Mouse (Mus musculus) right cerebral cortex, postnatal 4 days (tissue): ENCODE measurements around the gene Krt23.

Experiments used
- DNase-seq: peaks from one replicate; pipeline ENCODE4 v3.0.0-alpha.2; 2022

Gene Krt23

DNA sequence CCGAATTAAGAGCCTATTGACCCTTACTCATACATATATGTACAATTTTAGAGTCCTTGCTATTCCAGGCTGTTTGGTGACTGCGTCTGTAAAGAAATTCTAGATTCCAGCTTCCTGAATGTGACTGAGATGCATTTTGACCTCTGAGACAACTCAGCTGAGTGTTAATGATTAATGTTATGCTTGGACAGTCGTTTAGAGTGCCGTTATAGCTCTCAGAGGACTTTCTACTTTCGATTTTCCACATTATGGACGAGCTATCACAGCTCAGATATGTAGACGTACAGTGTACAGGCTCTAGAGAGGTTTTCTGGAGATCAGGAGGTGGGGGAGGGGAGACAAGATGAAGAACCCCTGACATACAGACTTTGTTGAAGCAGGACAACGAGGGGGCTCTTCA lies 51.7 kb downstream of the Krt23 start:
- DNase-seq = no peak

DNA sequence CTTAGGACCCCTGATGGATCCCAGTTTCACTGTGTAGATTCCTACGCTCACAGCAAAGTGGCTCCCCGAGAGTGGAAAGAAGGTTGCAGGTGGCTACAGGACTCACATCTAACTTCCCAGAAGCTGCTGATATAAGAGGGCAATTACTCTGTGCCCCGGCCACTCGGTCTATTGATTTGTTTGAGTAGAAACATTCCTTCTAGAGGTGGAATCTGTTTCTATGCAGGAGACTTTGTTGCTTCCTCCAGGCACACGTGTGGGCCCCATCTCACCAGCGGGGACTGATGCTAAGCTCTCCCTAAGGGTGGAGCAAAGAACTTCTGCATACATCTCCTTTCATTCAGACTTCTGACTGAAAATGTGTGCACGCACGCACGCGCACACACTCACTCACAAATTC lies 53.5 kb downstream of the Krt23 start:
- DNase-seq = no peak

DNA sequence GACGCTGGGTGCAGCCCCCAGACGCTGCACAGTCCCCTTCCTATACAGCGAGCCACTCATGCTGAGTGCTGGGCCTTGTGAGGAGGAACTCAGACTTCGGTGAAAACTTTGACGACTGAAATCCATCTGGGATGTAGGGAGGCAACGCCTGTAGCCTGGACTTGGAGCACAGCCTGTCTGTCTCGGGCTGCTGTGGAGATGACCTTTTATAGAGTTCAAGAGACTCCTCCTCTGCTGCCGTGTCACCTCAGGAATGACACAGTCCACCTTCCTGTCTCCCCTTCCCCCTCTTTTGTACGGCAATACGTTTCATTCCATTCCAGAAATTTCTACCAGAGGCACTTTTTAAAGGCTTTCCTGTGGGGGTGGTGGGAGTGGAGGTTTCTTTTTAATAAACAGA lies 55.0 kb downstream of the Krt23 start, which contains the start of gene Krt20:
Gene Krt20 (minus strand): TSS at position 179 of the 400 bp plus-strand sequence.
- DNase-seq = no peak

- DNase-seq = no peak
Observed at GRCm38 (mm10) chr11:99436625-99437024, 56.3 kb downstream of the Krt23 start.

GRCm38 (mm10) chr11:99430670-99431069 lies 62.3 kb downstream of the Krt23 start:
- peak; percentile 46 for DNase-seq
